Mouse (Mus musculus) myocyte (in vitro differentiated cells): ENCODE measurements around the gene Foxr1.
A peak's percentile ranks its signal among the peaks of the same experiment; 100 is the strongest.

ENCODE experiments used
- CEBPB ChIP-seq: IDR thresholded peaks from 2 replicates; pipeline ENCODE4 v1.6.1; 2011; ENCODE audit warnings: mild to moderate bottlenecking, moderate library complexity; ENCODE audit not compliant: poor library complexity, insufficient read depth, severe bottlenecking
- E2F4 ChIP-seq: IDR thresholded peaks from one replicate; pipeline ENCODE4 v1.6.1; 2011; ENCODE audit warnings: mild to moderate bottlenecking, control low read depth, moderate library complexity; ENCODE audit not compliant: insufficient read depth
- MAX ChIP-seq: IDR thresholded peaks from one replicate; pipeline ENCODE4 v1.6.1; 2011; ENCODE audit warnings: low read depth, mild to moderate bottlenecking, control low read depth
- MYOG ChIP-seq, 3 experiments: IDR thresholded peaks; one replicate each; pipeline ENCODE4 v1.6.1; 2011; ENCODE audit warnings: control low read depth in 2 of 3, low read depth in 2 of 3, mild to moderate bottlenecking in 2 of 3; ENCODE audit not compliant: insufficient read length in 2 of 3, control insufficient read depth in 1 of 3, insufficient read depth in 1 of 3
- POLR2A ChIP-seq: IDR thresholded peaks from one replicate; pipeline ENCODE4 v1.6.1; 2011; ENCODE audit warnings: low read depth, mild to moderate bottlenecking, control low read depth, moderate library complexity; ENCODE audit not compliant: insufficient read length
- POLR2AphosphoS2 ChIP-seq: IDR thresholded peaks from one replicate; pipeline ENCODE4 v1.6.1; 2011; ENCODE audit warnings: low read depth, control low read depth; ENCODE audit not compliant: insufficient read length
- REST ChIP-seq: IDR thresholded peaks from one replicate; pipeline ENCODE4 v1.6.1; 2011; ENCODE audit warnings: mild to moderate bottlenecking, control low read depth, moderate library complexity; ENCODE audit not compliant: insufficient read depth, insufficient read length
- SRF ChIP-seq: IDR thresholded peaks from one replicate; pipeline ENCODE4 v1.6.1; 2011; ENCODE audit warnings: low read depth; ENCODE audit not compliant: control insufficient read depth, insufficient read length
- TCF12 ChIP-seq: IDR thresholded peaks from one replicate; pipeline ENCODE4 v1.6.1; 2011; ENCODE audit warnings: mild to moderate bottlenecking, control low read depth; ENCODE audit not compliant: poor library complexity, insufficient read depth, severe bottlenecking
- TCF3 ChIP-seq: IDR thresholded peaks from one replicate; pipeline ENCODE4 v1.6.1; 2011; ENCODE audit warnings: low read depth, control low read depth; ENCODE audit not compliant: insufficient read length
- USF1 ChIP-seq: IDR thresholded peaks from one replicate; pipeline ENCODE4 v1.6.1; 2011; ENCODE audit warnings: low read depth, mild to moderate bottlenecking, control low read depth, moderate library complexity

GRCm38 (mm10) chr9:44482552-44482951, 41.6 kb upstream of the Foxr1 start, which contains the start of gene Bcl9l:
- TF ChIP-seq POLR2A (peak; percentile 89), TCF12 (no peak), USF1 (no peak), MAX (no peak), MYOG (IDR thresholded peaks at IDR 0.05; ENCODE audit: control insufficient read depth in 1 of 3, insufficient read depth in 1 of 3, insufficient read length in 2 of 3, low read depth in 2 of 3) (peak in 1 of 3 experiments; percentile 8), TCF3 (no peak), POLR2AphosphoS2 (peak; percentile 85), REST (no peak), E2F4 (no peak), CEBPB (no peak), SRF (no peak)
